Mouse (Mus musculus): Measurements from ENCODE around the gene Cryzl1. TPM values are rescaled to one million over a fixed set of nuclear protein-coding genes. Genes with fewer than 3 reads are reported as not detected.
"Not testable (repeated sequence)": the region's sequence is repeated elsewhere in the genome, so short reads cannot be mapped to it uniquely, and the experiment has no call there.

Cryzl1 gene
- polyA plus RNA-seq, 1 experiment from 2014 or later, result 54.5 TPM

DNA sequence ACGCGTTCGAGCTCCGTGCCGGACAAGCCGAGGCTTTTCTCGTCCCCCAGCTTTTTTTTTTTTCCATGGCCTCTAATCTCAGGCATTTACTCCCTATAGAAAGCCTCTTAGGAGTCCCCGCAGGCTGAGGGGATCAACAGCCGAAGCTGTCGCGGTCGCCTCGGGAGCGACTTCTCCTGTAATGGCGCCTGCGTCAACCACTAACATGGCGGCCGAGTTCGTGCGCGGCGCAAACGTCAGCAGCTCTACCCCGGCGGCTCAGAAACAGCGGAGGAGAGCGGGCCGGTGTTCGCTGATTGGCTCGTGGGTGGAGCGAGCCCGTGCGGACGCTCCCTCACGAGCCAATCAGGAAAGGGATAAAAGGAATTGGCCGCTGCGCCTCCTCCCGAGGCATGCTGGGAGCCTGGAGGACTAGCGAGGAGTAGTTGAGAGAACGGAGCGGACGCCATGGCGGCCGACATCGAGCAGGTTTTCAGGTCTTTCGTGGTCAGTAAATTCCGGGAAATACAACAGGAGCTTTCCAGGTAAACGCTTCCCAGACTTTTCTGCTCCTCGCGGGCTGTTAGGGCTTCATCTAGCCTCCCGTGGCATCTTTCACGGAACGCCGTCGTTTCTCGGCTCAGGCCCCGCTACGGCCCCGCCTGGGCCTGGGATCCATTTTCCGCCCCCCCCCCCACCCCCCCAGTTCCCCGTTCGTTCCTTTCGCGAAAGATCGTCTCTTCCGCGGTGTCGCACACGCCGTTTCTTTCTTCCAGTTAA lies 81.1 kb downstream of the Cryzl1 start, which contains the start of gene Son:
Son (plus strand) TSS at position 46 of the 759 bp plus-strand sequence.
- WGBS (ENCODE audit: insufficient replicate concordance), result under 1% methylated on average over 70 of the region's 70 CpGs

DNA sequence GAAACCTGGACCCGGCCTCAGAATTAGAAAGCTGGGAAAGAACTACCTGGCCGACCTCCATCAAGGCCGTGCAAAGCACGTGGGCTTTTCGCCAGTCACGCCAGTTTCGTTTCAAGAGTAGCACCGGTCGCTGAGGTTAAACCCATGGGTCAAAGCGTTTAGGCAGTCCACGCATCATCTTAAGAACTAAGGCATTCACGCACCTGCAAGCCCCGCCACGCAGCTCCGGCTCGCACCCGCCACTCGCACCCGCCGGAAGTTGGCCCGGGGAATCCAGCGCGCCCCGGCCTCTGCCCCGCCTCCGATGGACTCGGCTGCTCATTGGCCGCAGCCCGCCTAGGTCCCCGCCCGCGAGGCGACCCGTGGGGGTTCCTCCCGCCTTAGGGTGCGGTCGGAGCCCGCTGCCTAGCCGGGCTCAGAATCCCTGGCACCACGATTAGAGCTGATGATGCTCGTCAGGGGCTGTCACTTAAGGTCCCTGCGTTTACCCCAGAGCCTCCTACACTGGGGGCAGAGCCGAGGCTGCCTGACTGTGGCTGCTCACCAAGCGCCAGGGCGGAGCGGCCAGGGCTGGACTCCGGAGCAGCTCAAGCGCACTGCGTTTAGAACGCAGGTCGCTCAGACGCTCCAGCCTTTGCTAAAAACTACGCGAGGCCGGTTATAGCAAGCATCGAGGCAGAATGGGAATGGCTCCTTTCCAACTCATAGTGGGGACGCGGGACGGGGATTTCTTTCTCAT lies 81.9 kb downstream of the Cryzl1 start, which contains the start of gene Gart:
Gart (minus strand) TSS at position 272 of the 739 bp plus-strand sequence.
- peak; percentile 89 for ATAC-seq (replicated peaks; ENCODE audit: insufficient number of reproducible peaks, low FRiP score, low TSS enrichment)
- Histone ChIP-seq H3K4me3 (ENCODE audit: low read depth, low read length) (peak within 1 kb of the TSS; percentile 87), H3K27me3 (ENCODE audit: control insufficient read depth, insufficient read depth, low read length) (no peaks in the 10 kb centered on the region), H3K4me1 (ENCODE audit: control insufficient read depth, insufficient read depth, low read length) (peaks cover 5% of the 10 kb centered on the region; the same call in 1 of the 2 replicates), H3K9ac (ENCODE audit: low read depth, low read length) (peak within 1 kb of the TSS; percentile 95), H3K4me2 (peak within 1 kb of the TSS; percentile 81), H3K27ac (ENCODE audit: low read depth, low read length) (peak within 1 kb of the TSS; percentile 99), H3K9me3 (replicated peaks; ENCODE audit: control insufficient read depth, low read length) (no peaks in the 10 kb centered on the region), H3K36me3 (ENCODE audit: control insufficient read depth, insufficient read depth, low read length) (peaks cover 4% of the 10 kb centered on the region)
- WGBS (ENCODE audit: insufficient replicate concordance), result under 1% methylated on average over 59 of the region's 59 CpGs

More for the DNA sequence above, 81.1 kb downstream of the Cryzl1 start, which contains the start of gene Son:
- peaks cover 6% of the 10 kb centered on the region for H3K36me3 ChIP-seq (ENCODE audit: control insufficient read depth, insufficient read depth, low read length)
- H3K4me3 ChIP-seq (ENCODE audit: low read depth, low read length), result peak within 1 kb of the TSS; percentile 87
- ATAC-seq (replicated peaks; ENCODE audit: insufficient number of reproducible peaks, low FRiP score, low TSS enrichment), result peak; percentile 94
- peaks cover 5% of the 10 kb centered on the region; the same call in 1 of the 2 replicates for H3K4me1 ChIP-seq (ENCODE audit: control insufficient read depth, insufficient read depth, low read length)
- peak within 1 kb of the TSS; percentile 95 for H3K9ac ChIP-seq (ENCODE audit: low read depth, low read length)
- H3K27me3 ChIP-seq (ENCODE audit: control insufficient read depth, insufficient read depth, low read length), result no peaks in the 10 kb centered on the region
- H3K4me2 ChIP-seq, result peak within 1 kb of the TSS; percentile 81
- peak within 1 kb of the TSS; percentile 99 for H3K27ac ChIP-seq (ENCODE audit: low read depth, low read length)
- H3K9me3 ChIP-seq (replicated peaks; ENCODE audit: control insufficient read depth, low read length), result no peaks in the 10 kb centered on the region

DNA sequence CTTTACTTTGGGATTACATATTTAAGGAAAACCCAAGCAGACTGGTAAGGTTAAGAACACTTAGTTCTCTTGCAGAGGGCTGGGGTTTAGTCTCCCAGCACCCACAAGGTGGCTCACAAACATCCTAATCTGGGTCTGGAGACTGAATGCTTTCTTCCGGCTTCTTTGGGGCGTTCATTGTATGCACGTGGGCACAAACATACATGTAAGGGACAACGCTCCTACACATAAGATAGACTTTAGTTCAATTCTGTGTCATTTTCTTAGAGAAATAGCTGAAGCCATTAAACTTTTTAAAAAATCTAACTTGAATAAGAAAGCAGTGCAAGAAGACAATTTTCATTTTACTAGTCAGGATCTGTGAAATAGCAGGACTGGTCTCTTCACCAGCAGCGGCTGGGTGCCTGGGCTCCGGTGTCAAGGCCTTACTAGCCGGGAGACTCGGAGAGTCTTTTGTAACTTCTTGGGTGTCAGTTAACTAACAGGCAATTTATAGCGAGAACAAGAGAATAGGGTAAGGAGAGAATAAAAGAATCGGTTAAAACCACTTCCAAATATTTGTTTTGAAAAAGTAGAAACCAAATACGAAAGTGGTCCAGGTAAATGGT lies 82.7 kb downstream of the Cryzl1 start:
- 1% methylated on average over 11 of the region's 11 CpGs for WGBS (ENCODE audit: insufficient replicate concordance)
- H3K9ac ChIP-seq (ENCODE audit: low read depth, low read length), result peak overlapping the region; percentile 91

DNA sequence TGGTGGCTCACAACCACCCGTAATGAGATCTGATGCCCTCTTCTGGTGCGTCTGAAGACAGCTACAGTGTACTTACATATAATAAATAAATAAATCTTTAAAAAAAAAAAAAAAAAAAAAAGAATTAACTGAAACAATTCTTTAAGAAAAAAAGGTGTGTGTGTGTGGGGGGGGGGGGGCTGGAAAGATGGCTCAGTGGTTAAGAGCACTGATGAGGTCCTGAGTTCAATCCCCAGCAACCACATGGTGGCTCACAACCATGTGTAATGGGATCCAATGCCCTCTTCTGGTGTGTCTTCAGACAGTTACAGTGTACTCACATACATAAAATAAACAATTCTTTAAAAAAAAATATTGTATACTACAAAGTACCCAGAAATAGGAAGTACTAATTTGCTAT lies 83.4 kb downstream of the Cryzl1 start:
- H3K4me1 ChIP-seq (ENCODE audit: control insufficient read depth, insufficient read depth, low read length); H3K4me2 ChIP-seq; H3K4me3 ChIP-seq (ENCODE audit: low read depth, low read length); H3K9me3 ChIP-seq (replicated peaks; ENCODE audit: control insufficient read depth, low read length); H3K9ac ChIP-seq (ENCODE audit: low read depth, low read length); H3K27me3 ChIP-seq (ENCODE audit: control insufficient read depth, insufficient read depth, low read length); H3K27ac ChIP-seq (ENCODE audit: low read depth, low read length); ATAC-seq (replicated peaks; ENCODE audit: insufficient number of reproducible peaks, low FRiP score, low TSS enrichment): not testable (repeated sequence)
- no CpG with 5 or more reads among the region's 2 CpGs for WGBS (ENCODE audit: insufficient replicate concordance)
- H3K36me3 ChIP-seq (ENCODE audit: control insufficient read depth, insufficient read depth, low read length), result peaks cover 12% of the 10 kb centered on the region

More for the DNA sequence above, 82.7 kb downstream of the Cryzl1 start:
- Histone ChIP-seq H3K9me3 (replicated peaks; ENCODE audit: control insufficient read depth, low read length) (no peaks in the 10 kb centered on the region), H3K4me3 (ENCODE audit: low read depth, low read length) (peak overlapping the region; percentile 87), H3K27me3 (ENCODE audit: control insufficient read depth, insufficient read depth, low read length) (no peaks in the 10 kb centered on the region), H3K4me2 (peak overlapping the region; percentile 81), H3K36me3 (ENCODE audit: control insufficient read depth, insufficient read depth, low read length) (peaks cover 10% of the 10 kb centered on the region), H3K4me1 (ENCODE audit: control insufficient read depth, insufficient read depth, low read length) (peaks cover 5% of the 10 kb centered on the region; the same call in 1 of the 2 replicates), H3K27ac (ENCODE audit: low read depth, low read length) (peak overlapping the region; percentile 69; the same call in 1 of the 2 replicates)
- ATAC-seq (replicated peaks; ENCODE audit: insufficient number of reproducible peaks, low FRiP score, low TSS enrichment), result no peak

DNA sequence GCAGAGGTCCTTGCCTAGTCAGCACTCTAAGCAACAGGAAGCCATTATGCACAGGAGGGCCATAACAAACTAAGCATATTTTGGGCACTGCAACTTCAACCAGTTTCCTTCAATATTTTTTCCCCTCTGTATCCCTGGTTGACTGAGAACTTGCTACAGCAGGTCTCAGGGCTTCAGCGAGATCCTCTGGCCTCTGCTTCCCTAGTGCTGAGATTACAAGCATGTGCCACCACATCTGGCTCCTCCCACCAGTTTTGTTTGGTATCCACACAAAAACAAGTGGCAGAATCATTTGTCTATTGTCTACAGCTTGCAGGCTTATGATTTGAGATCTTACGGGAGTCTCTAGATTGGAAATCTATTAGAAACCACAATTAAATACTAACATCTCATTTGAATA lies 83.9 kb downstream of the Cryzl1 start:
- Histone ChIP-seq H3K27me3 (ENCODE audit: control insufficient read depth, insufficient read depth, low read length) (no peaks in the 10 kb centered on the region), H3K9me3 (replicated peaks; ENCODE audit: control insufficient read depth, low read length) (no peaks in the 10 kb centered on the region), H3K27ac (ENCODE audit: low read depth, low read length) (no peak overlapping the region), H3K4me2 (no peak overlapping the region), H3K4me3 (ENCODE audit: low read depth, low read length) (no peak overlapping the region), H3K36me3 (ENCODE audit: control insufficient read depth, insufficient read depth, low read length) (peaks cover 16% of the 10 kb centered on the region), H3K9ac (ENCODE audit: low read depth, low read length) (no peak overlapping the region), H3K4me1 (ENCODE audit: control insufficient read depth, insufficient read depth, low read length) (peaks cover 5% of the 10 kb centered on the region; the same call in 1 of the 2 replicates)
- no peak for ATAC-seq (replicated peaks; ENCODE audit: insufficient number of reproducible peaks, low FRiP score, low TSS enrichment)
- 78% methylated on average over 2 of the region's 2 CpGs for WGBS (ENCODE audit: insufficient replicate concordance)

DNA sequence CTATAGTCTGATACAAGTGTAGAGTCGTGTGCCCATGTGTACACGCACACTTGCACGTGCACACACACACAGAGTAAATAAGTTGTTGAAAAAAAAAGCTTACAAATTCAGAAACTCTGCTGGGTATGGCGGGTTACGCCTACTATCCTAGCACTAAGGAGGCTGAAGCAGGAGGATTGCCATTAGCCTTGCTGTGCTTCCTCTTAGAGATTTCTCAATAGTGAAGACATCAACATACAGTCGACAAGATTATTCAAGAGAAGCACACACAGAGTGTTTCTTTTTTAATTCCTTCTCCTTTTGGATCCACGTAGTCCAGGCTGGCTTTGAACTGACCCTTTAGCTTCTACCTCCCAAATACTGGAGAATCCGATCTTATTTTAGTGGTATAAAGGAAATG lies 88.6 kb downstream of the Cryzl1 start:
- Histone ChIP-seq H3K9me3 (replicated peaks; ENCODE audit: control insufficient read depth, low read length) (no peaks in the 10 kb centered on the region), H3K27me3 (ENCODE audit: control insufficient read depth, insufficient read depth, low read length) (no peaks in the 10 kb centered on the region), H3K4me1 (ENCODE audit: control insufficient read depth, insufficient read depth, low read length) (0 out of 2 replicates have a peak, but pooled peaks cover 2% of the 10 kb centered on the region), H3K4me3 (ENCODE audit: low read depth, low read length) (no peak overlapping the region), H3K4me2 (no peak overlapping the region), H3K36me3 (ENCODE audit: control insufficient read depth, insufficient read depth, low read length) (peaks cover 37% of the 10 kb centered on the region), H3K27ac (ENCODE audit: low read depth, low read length) (no peak overlapping the region), H3K9ac (ENCODE audit: low read depth, low read length) (no peak overlapping the region)
- WGBS (ENCODE audit: insufficient replicate concordance), result 96% methylated on average over 8 of the region's 8 CpGs
- ATAC-seq (replicated peaks; ENCODE audit: insufficient number of reproducible peaks, low FRiP score, low TSS enrichment), result no peak

DNA sequence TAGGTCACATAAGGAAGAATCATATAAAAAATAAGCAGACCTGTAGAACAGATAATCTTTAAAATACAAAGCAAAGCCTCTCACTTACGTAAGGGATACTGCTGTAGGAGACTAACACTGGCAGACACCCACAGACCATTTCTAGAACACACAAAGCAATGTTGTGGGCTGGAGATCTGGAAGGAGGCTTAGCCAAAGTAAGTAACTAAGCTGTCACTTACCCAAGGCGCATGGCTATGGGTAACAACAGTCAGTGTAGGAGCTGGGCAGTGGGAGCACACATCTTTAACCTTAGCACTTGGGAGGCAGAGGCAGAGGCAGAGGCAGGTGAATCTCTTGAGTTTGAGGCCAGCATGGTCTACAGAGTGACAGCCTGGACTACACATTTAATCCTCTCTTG lies 89.1 kb downstream of the Cryzl1 start:
- no peak for ATAC-seq (replicated peaks; ENCODE audit: insufficient number of reproducible peaks, low FRiP score, low TSS enrichment)
- Histone ChIP-seq H3K27me3 (ENCODE audit: control insufficient read depth, insufficient read depth, low read length) (no peaks in the 10 kb centered on the region), H3K4me2 (no peak overlapping the region), H3K9ac (ENCODE audit: low read depth, low read length) (no peak overlapping the region), H3K4me1 (ENCODE audit: control insufficient read depth, insufficient read depth, low read length) (no peaks in the 10 kb centered on the region), H3K9me3 (replicated peaks; ENCODE audit: control insufficient read depth, low read length) (no peaks in the 10 kb centered on the region), H3K27ac (ENCODE audit: low read depth, low read length) (no peak overlapping the region), H3K4me3 (ENCODE audit: low read depth, low read length) (no peak overlapping the region), H3K36me3 (ENCODE audit: control insufficient read depth, insufficient read depth, low read length) (peaks cover 37% of the 10 kb centered on the region)
- 94% methylated on average over 2 of the region's 2 CpGs for WGBS (ENCODE audit: insufficient replicate concordance)
